Mouse (Mus musculus): ENCODE results near the gene 1600002K03Rik.
A peak's percentile ranks its signal among the peaks of the same experiment; 100 is the strongest.

The 1600002K03Rik gene

DNA sequence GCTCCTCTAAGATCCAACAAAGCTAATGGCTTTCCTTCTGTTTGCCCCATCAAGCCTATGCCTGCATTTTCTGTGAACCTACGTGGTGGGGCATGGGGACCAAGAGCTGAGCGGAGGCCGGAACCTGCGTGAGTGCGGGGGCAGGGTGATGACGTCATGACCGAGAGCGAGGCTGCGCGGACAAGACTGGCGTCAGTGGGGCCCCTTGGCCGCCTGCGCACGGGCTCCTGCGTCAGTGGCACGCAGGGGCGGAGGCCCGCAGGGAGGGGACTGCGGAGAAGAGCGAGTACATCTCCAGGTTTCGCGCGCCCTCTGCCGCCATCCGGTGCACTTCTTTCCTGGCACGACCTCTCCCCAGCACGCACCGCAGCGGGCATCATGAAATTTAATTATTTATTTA is 31.5 kb upstream of the 1600002K03Rik start:
- DNase-seq (ENCODE audit: low spot score in 2 of 2), result peak; percentile 97

DNA sequence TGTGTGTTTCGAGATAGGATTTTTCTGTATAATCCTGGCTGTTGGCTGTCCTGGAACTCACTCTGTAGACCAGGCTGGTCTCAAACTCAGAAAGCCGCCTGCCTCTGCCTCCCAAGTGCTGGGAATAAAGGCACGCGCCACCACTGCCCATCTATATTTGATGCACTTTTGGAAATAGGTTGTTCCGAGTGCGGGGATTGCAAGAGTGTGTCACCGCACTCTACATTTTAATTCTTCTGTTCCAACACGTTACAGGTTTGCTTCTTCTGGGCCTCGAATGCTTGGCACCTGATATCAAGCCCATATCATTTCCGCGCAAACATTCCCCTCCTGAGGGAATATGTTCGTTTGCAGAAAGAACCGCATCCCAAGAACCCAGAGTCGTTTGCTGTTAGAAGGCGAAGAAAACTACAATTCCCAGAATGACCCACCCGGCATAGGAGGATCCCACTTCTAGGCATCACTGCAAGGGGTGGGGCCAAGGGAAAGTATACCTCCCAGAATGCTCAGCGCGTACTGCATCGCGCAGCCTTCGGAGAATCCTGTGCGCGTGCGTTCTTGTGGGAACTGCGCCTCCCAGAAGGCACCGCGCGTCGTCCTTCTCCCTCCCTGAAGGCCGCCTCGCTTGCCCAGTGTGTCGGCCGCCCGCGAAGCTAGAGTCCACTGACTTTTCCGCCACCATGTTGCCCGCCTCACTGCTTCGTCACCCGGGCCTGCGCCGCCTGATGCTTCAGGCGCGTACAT is 30.8 kb upstream of the 1600002K03Rik start:
- peak; percentile 95 to 96 for DNase-seq (ENCODE audit: low spot score in 2 of 2)

DNA sequence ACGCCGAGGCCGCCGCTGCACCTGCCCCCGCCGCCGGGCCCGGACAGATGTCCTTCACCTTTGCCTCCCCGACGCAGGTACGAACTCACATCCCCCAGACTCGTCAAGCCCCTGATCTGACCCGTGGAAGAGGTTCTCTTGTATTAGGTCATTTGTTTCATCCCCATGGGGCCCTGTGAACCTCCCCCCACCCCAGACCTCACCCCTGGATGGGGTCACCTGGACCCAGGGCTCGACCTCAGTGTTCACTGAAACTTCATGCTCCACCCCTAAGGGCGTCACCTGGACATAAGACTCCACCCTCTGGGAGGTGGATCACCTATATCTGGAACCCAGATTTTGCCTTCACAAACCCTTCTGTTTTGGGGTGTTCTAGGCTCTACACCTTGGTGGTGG is 30.2 kb upstream of the 1600002K03Rik start:
- DNase-seq (ENCODE audit: low spot score in 2 of 2), result no peak

DNA sequence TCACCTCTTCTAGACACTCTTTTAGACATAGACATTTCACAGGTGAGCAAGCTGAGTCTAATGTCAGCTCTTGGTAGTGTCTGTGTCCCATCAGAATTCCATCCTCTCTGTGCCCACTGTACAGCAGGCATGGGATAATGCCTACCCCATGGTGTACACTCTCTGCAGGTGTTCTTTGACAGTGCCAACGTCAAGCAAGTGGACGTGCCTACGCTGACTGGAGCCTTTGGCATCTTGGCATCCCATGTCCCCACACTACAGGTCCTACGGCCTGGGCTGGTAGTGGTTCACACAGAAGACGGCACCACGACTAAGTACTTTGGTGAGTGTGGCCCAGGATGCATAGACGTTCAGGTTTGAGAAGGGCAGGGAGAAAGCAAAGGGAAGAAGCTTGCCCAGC is 29.1 kb upstream of the 1600002K03Rik start:
- DNase-seq (ENCODE audit: low spot score in 2 of 2), result no peak

DNA sequence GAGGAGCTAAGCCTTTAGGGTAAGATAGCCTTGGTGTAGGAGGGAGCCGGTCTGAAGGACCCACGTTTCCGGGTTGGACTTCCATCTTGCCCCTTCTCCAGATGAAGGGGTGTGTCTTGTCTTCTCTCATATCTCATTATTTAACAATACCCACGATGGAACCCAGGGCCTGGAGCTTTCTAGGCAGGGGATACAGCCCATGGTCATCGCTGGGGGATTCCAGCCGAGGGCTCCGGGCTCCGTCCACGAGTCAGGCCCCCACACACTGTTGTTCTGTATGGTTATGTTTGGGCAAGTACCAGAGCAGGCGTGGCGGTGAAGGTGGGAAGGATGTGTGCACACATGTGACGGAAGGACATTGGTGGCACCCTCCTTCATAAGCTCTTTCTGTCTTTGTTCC is 28.6 kb upstream of the 1600002K03Rik start:
- DNase-seq (ENCODE audit: low spot score in 2 of 2), result no peak

DNA sequence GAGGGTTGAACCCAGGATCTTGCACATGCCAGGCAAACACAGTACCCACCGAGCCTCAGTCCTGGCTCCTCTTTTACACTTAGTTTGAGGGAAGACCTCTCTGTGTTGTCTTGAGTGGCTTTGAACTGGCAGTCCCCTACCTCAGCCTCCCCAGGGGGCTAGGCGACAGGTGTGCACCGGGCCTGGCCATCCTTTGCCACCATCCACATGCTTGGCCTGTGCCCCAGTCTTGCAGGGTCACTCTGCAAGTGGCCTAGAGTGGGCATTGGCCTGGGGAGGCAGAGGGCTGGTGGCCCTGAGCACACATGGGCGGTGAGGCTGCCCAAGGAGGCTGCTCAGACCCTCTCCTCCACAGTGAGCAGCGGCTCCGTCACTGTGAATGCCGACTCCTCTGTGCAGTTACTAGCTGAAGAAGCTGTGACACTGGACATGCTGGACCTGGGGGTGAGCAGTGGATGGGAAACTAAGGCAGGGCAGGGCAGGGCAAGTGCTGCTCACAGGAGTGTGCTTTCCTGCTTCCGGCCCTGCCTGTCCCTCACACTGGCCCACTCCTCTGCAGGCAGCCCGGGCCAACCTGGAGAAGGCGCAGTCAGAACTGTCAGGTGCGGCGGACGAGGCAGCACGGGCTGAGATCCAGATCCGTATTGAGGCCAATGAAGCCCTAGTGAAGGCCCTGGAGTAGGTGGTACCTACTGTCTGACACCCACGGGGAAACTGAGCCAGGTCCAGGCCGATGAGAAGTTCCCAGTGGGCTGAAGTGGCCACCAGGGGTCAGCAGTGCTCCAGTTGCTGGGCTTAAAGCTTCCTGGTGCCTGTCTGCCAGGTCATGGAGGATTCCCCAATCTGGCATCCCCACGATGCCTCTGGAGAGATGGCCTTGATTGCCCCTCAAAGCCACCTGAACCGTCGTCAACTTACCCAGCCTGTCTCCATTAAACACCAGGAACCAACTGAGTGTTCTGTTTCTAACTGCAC is 27.6 kb upstream of the 1600002K03Rik start:
- peak; percentile 78 to 80 for DNase-seq (ENCODE audit: low spot score in 2 of 2)

DNA sequence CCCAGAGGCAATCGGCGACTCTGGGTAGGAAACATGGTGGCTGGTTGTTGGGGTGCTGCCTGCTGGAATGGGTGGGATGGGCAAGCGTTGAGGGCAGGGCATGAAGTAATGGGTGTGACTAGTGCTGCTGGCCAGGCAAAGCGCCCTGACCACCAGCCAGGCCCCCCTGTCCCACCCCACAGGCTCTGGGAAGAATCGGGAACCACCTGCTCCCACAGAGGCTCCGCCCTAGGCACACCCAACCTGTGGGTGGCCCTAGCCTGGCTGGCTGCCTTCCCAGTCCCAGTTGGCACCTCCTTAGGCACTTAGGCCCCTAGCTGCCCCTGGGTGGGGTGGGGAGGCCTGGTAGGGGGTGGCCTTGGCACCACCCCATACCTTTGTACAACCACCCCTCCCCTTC is 26.8 kb upstream of the 1600002K03Rik start:
- DNase-seq (ENCODE audit: low spot score in 2 of 2), result peak in 1 of 2 experiments; percentile 31

DNA sequence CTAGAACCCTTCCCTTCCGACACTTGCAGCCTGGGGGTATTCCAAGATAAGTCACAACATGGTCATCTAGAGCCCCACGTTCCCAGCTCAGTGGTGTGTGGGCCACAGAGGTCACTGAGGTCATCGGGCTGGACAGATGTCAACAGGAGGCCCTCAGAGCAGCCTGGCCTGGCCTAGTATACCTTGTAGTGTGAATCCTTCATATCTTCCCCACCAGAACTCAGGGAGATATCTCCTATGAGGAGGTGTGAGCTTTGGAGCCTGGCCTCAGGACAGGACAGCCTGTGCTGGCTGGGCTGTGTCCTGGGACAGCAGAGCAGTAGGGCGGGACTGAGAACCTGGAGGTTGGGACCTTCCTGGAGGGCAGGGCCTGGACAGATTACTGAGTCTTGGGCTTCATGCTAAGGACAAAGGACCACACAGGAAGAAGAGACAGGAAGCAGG is 26.2 kb upstream of the 1600002K03Rik start:
- DNase-seq (ENCODE audit: low spot score in 2 of 2), result no peak

DNA sequence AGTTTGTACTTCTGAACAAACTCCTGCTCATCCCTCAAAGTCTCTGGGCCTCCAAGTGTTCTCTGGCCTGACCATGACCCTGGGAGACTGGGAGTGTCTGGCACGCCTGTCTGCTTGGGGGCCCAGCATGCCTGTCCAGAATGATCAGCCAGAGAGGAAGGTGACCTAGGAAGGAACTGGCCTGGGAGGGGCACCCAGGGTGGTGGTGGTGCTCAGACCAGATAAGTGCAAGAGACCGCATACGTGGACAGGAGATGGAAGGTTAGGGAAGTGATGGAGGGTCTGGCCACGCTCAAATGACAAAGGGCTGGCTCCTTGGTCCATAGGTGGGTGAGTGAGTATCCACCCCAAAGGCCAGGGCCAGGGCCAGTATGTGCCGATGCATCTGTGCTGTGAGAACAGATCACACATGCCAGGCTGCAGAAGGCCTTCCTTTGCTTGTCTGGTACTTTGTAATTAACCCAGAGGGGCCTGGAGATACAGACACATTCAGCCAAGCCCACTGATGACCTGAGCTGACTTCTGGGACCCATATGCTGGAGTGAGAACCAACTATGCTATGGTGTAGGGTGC is 25.5 kb upstream of the 1600002K03Rik start:
- DNase-seq (ENCODE audit: low spot score in 2 of 2), result no peak

DNA sequence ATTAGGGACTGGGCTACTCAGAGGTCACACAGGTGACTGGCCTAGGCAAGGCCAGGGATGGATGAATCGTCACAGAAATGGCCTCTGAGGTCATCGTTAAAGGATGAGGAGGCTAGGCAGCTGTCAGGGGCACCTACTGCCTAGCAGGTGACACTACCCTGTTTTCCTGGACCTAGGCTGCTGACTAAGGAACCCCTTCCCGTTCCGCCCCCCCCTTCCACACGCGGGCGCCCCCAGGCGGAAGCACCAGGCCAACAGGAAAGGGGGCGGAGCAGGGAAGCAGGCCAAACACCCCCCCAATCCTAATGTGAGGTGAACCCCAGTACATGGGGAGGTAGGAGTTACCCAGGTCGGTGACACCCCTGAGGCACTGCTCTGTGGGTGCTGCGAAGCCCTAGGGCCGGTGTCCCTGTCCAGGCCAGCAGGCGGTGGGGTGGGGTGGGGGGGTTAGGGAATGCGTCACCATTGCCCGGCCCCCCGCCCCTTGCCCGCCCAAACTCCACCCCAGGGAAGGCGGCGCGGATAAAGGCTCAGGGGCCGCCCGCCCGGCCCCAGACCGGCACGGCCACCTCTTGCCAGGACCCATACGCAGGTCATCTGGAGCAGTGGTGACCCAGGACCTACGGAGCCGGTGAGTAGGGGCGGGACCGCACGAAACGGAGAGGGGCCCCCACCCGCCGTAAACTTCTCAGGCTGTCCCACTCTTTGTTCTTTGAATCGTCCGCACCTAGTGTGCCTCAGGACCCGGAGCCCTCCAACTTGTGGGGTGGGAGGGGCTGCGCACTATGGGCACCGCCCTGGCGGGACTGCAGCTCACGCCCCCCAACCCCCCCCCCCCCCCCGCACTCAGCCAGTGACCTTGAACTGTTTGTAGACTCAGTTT is 24.8 kb upstream of the 1600002K03Rik start, which contains the start of gene Midn:
TSS of gene Midn (plus strand) at position 554 of the 883 bp plus-strand sequence.
- DNase-seq (ENCODE audit: low spot score in 2 of 2), result peak; percentile 66 to 74

DNA sequence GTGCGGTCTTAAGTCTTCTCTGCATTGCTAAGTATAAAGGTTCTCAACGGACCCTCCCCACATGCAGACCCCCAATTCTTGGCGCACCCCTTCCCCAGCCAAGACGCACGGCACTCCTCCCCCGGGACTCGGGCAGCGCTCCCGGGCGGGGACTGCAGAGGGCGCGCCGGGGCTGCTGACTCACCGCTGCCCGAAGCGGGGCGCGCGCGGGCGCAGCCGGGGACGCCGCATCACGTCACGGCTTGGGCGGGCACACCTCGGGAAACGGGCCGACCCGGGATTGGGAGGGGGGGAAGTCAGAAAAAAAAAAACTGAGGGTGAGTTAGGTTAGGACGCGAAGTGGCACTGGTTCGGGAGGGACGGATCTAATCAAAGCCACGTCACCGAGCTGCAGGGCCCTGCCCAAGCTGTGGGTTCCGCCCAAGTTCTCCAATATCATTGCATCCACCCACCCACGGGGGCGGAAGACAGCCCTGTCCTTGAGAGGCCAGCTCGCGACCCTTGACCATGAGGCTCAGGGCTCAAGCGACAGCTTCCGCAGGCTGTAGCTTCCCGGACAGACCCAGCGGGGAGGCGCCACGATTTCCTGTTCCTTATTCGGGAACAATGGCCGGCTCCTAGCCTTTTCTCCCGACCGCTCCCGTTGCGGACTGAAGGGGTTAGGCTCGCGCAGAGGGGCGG is 24.0 kb upstream of the 1600002K03Rik start:
- DNase-seq (ENCODE audit: low spot score in 2 of 2), result peak; percentile 90 to 91

DNA sequence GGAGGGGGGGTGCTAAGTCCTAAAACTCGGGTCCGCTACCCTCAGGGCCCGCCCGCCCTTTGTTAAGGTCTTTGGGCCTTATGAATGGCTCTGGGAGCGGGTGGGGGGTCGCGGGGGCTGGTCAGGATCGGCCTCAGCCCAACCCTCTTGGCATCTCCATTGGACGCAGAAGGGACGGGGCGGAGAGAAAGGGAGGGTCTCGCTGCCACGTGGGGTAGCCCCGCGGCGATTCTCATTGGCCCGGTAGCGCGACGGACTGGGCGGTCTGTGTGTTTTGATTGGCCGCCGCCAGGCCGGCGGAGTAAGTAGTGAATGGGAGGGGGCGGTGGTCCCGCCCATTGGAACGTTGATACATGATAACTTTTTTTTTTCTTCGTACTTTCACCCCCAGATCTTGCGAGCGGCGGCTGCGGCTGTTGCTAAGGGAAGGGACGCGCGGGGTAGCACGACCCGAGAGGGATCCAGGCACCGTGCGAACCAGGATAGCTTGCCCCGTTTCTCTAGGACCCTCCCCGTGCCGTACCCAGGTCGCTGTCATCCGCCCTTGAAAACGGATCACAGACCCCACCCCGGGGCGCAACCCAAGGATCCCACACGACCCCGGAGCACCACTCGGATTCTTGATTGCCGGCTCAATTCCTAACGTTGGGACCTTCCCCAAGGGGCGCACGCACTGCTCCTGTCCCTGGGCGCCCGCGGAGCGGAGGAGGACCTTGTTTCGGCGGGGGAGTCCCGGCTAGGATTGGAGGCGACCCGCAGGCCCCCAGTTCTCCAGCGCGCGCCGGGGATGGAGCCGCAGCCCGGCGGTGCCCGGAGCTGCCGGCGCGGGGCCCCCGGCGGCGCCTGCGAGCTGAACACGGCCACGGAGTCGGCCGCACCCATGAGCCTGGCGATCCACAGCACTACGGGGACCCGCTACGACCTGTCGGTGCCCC is 23.2 kb upstream of the 1600002K03Rik start:
- DNase-seq (ENCODE audit: low spot score in 2 of 2), result peak; percentile 97 to 98

DNA sequence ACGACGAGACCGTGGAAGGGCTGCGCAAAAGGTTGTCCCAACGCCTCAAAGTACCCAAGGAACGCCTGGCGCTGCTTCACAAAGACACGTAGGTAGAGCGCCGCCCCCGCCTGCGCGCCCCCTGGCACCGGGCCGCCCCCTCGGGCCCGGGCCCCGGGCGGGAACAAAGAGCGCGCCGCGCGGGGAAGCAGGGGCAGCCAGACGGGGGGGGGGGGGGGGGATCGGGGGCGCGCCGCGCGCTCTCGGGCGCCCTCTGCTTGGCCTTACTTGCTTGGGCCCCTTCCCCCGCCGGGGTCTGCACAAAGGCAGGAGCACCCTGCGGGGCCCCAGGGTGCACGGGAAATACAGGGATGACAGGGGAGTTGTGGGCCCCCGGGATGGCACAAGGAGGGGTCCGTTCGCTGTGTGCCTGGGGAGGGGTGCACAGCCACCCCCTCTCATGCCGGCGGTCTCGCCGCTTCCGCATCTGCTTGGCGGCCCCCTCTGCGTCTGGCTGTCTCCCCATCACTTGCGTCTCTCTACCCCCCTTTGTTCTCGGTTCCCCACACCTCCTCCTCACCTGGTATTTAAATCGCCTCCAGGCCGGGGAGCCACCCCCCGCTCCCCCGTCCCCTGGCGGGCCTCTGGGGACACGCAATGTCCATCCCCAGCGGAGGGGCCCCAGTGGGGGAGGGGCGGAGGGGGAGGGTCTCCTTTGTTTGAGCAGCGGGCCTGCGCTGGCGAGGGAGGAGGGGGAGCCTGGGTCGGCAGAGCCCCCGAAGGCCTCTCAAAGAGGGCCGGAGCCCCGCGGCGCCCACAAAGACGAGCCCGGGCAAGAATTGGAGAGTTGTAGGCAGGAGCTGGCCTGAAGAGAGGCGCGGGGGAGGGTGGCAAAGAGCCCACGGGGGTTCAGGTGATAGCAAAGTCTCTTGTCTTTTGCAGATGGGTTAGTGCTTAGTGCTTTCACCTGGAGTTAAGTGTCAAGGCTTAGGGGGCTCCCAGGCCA is 22.2 kb upstream of the 1600002K03Rik start:
- peak; percentile 38 to 43 for DNase-seq (ENCODE audit: low spot score in 2 of 2)

DNA sequence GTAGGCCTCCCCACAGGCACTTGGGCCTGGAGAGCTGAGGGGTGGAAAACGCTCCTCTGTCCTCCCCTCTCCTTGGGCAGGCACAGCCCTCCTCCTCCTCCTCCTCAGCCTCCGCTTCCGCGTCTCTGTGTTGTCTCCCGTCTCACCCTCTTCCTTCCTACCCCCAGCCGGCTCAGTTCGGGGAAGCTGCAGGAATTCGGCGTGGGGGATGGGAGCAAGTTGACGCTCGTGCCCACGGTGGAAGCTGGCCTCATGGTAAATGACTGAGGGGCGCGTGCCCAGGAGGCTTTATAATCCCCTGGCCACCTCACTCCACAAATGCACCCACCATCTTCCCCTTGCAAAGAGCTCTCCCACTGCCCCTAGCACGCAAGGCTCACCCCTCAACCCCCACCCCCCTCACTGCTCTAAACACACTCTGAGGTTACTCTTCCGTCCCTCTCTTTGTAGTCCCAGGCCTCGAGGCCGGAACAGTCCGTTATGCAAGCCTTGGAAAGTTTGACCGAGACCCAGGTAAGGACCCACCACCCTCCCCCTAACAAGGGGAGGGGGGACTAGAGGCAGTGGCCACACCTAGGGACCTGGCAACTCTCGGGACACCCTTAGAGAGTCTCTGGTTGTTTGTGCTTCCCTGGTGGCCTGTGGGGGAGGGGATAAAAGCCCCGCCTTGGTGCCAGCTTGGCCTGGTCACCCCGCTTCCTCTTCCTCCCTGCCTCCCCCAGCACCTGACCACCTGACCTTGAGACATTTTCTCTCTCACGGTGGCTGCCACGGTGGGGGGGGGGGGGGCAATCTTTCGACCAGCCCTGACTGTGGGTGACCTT is 21.3 kb upstream of the 1600002K03Rik start:
- DNase-seq (ENCODE audit: low spot score in 2 of 2), result peak in 1 of 2 experiments; percentile 74

DNA sequence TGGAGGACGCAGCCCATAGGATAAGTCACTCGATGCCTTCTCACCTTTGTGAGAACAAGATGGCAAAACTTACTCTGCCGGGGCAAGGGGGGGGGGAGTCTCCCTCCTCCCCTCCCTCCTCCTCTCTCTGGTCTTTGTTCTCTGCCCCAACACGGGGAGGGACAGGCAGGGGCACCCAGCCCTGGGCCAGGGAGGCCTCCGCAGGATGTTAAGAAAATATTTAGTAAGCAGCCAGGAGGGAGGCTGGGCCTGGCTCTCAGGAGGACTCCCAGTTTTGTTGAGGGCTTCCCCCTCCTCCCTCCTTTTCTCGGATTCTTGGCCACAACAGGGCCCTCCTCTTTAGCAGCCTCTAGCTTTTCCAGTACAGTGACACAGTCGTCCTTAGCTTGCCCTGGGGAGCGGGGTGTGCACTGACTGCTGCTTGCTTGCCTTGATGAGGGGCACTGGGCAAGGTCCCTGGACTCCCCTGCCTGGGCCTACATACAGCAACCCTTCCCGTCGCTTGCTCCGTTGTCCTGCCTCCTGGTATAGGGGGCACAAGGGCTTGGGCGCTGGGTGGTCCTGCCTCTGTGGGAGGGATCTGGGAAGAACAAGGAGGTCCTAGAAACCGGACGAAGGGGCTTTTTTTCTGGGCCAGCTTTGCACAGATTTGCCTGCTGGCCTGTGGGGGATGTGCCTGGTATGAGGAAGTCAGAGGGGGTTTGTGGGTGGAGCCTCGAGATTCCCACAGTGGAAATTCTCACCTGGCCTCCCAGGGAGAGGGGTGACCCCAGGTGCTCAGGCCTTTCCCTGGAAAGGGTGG is 20.5 kb upstream of the 1600002K03Rik start:
- no peak for DNase-seq (ENCODE audit: low spot score in 2 of 2)

DNA sequence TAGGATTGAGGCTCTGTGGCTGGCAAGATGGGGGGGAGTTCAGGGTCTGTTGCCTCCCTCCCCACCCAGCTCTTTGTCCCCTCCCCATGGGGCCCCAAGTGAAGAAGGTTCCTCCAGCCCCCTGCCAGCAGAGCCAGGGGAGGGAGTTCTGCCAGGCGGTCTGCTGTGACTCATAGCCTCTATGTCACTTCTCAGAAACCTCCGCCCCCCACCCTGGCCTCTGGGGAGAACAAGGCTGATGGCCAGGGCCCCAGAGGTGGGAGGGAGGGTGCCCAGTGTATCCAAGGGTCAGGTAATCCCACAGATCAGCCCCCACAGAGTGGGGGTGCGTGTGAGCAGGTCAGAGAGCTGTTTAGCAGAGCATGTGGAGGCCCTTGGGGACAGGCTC is 19.9 kb upstream of the 1600002K03Rik start:
- DNase-seq (ENCODE audit: low spot score in 2 of 2), result peak; percentile 26 to 27

DNA sequence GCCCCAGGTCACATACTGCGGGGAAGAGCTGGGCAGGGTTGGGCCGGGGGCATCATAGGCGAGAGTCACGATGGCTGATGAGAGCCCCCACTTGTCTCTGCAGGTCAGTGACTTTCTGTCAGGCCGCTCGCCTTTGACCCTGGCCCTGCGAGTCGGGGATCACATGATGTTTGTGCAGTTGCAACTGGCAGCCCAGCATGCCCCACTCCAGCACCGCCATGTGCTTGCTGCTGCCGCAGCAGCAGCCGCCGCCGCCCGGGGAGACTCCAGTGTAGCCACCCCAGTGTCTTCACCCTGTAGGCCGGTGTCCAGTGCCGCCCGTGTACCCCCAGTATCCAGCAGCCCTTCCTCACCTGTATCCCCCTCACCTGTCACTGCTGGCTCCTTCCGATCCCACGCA is 19.0 kb upstream of the 1600002K03Rik start:
- DNase-seq (ENCODE audit: low spot score in 2 of 2), result no peak
